Mouse (Mus musculus) thymus, adult 2 months (tissue): ENCODE measurements around the gene Senp7.

Experiments used
- CTCF ChIP-seq: fragments of 200-500 bp; IDR thresholded peaks from 2 replicates; pipeline ENCODE4 v1.5.1; 2012; ENCODE audit warnings: mild to moderate bottlenecking, control low read depth, low read length, moderate library complexity, borderline replicate concordance; ENCODE audit not compliant: control insufficient read depth, poor library complexity, insufficient read depth; ENCODE audit errors: extremely low read depth
- POLR2A ChIP-seq: fragments of 200-500 bp; IDR thresholded peaks from 2 replicates; pipeline ENCODE4 v1.6.1; 2012; ENCODE audit warnings: mild to moderate bottlenecking, low read length, control low read depth, moderate library complexity; ENCODE audit not compliant: control insufficient read depth, poor library complexity, insufficient read depth; ENCODE audit errors: extremely low read depth

GRCm38 (mm10) chr16:56186863-56187262, 138.7 kb downstream of the Senp7 start:
- TF ChIP-seq POLR2A = no peak
- no peak for TF ChIP-seq CTCF
